In the genomic region with DNA sequence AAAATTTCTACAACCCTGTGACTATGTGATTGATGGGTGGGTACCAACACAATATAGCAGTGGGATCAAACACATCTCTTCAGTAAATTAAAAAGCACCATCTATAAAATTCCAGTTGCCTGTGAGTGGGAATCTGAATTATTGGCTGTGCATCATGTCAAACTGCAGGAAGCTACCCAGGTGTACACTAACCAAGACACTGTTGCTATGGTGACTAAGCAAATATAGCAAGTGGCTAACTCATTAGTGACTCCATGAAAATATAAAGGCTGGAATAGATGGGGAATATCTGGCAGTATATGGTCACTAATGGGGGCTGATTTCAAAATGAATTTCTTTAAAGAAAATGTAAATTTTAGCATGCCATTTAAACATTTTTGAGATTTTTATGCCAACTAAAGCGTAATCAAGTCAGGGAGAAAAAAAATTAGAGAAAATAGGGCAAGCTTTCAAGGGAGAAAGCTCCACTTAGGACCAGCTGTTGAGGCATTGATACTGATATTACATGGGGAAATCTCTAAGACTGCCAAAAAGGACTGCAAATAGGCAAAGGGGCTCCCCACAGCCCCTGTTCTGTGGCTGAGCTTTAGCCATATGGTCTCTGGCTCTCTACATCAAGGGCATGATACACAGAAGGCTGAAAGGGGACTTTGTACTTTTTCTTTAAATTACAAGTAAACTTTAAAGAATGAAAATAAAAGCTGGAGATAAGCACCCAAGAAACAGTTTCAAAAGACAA, we compare ENCODE assay signal across 24 mouse cellular contexts. TPM values are rescaled to one million over a fixed set of nuclear protein-coding genes. Genes with fewer than 3 reads are reported as not detected.
DNase-seq lines count a peak whose midpoint lies in the region; ATAC-seq and TF ChIP-seq lines count a peak whose summit lies in the region.
"Had no signal": no experiment of that assay in that cellular context is flagged by ENCODE, and none has a peak within 500 bp of the region (broad histone marks: within the 10 kb centered on the region; RNA-seq: fewer than 3 reads in every experiment).

No protein-coding gene starts in this region.

- peak; percentile 69 for ATAC-seq in forebrain, embryonic 13.5 days
- ATAC-seq in forebrain, embryonic 11.5 days (replicated peaks; ENCODE audit: low FRiP score) = no peak
- ATAC-seq in neural tube, embryonic 13.5 days (ENCODE audit: low read depth) = peak; percentile 77
- ATAC-seq in hindbrain, postnatal 0 days = no peak
- ATAC-seq in neural tube, embryonic 14.5 days (ENCODE audit: low read depth) = peak; percentile 44; the same call in 1 of the 2 replicates
- ATAC-seq: activated CD4-positive, CD25-positive, alpha-beta regulatory T cell, adult 4 months had no signal

- H3K4me2 ChIP-seq in forebrain, embryonic 13.5 days = no peak overlapping the region
- H3K4me2 ChIP-seq in forebrain, embryonic 11.5 days (ENCODE audit: low read depth, low read length, severe bottlenecking) = no peak overlapping the region
- no peak overlapping the region for H3K4me2 ChIP-seq in neural tube, embryonic 13.5 days
- no peak overlapping the region for H3K4me2 ChIP-seq in hindbrain, postnatal 0 days (ENCODE audit: low read depth, low read length)
- no peak overlapping the region for H3K4me2 ChIP-seq in neural tube, embryonic 14.5 days (ENCODE audit: low read depth, low read length)
- H3K4me2 ChIP-seq: heart, embryonic 13.5 days; liver, embryonic 11.5 days; lung, embryonic 14.5 days; neural tube, embryonic 12.5 days had no signal

- H3K9me3 ChIP-seq in forebrain, embryonic 13.5 days (replicated peaks) = no peaks in the 10 kb centered on the region
- H3K9me3 ChIP-seq in forebrain, embryonic 11.5 days (ENCODE audit: control insufficient read depth, low read length) = no peaks in the 10 kb centered on the region
- no peaks in the 10 kb centered on the region for H3K9me3 ChIP-seq in neural tube, embryonic 13.5 days
- no peaks in the 10 kb centered on the region for H3K9me3 ChIP-seq in hindbrain, postnatal 0 days (ENCODE audit: low read length)
- H3K9me3 ChIP-seq in neural tube, embryonic 14.5 days (ENCODE audit: control insufficient read depth, low read length) = no peaks in the 10 kb centered on the region
- H3K9me3 ChIP-seq: embryonic facial prominence, embryonic 10.5 days; G1E; heart, embryonic 13.5 days; neural tube, embryonic 12.5 days had no signal

- H3K27me3 ChIP-seq in forebrain, embryonic 13.5 days = no peaks in the 10 kb centered on the region
- H3K27me3 ChIP-seq in forebrain, embryonic 11.5 days (ENCODE audit: control insufficient read depth, insufficient read depth, low read length) = no peaks in the 10 kb centered on the region
- H3K27me3 ChIP-seq in neural tube, embryonic 13.5 days = no peaks in the 10 kb centered on the region
- H3K27me3 ChIP-seq in hindbrain, postnatal 0 days (ENCODE audit: insufficient read depth, low read length) = no peaks in the 10 kb centered on the region
- no peaks in the 10 kb centered on the region for H3K27me3 ChIP-seq in neural tube, embryonic 14.5 days (ENCODE audit: control insufficient read depth, insufficient read depth, low read length)
- H3K27me3 ChIP-seq: heart, embryonic 13.5 days; neural tube, embryonic 12.5 days had no signal

- H3K9ac ChIP-seq in forebrain, embryonic 13.5 days = no peak overlapping the region
- H3K9ac ChIP-seq in forebrain, embryonic 11.5 days (ENCODE audit: low read length) = no peak overlapping the region
- no peak overlapping the region for H3K9ac ChIP-seq in neural tube, embryonic 13.5 days
- no peak overlapping the region for H3K9ac ChIP-seq in hindbrain, postnatal 0 days (replicated peaks; ENCODE audit: low read length)
- H3K9ac ChIP-seq in neural tube, embryonic 14.5 days (replicated peaks; ENCODE audit: low read depth, low read length) = no peak overlapping the region
- H3K9ac ChIP-seq: heart, embryonic 13.5 days; lung, embryonic 14.5 days; neural tube, embryonic 12.5 days had no signal

- H3K4me3 ChIP-seq in forebrain, embryonic 13.5 days = no peak overlapping the region
- H3K4me3 ChIP-seq in forebrain, embryonic 11.5 days (ENCODE audit: low read depth, low read length) = no peak overlapping the region
- H3K4me3 ChIP-seq in neural tube, embryonic 13.5 days = no peak overlapping the region
- no peak overlapping the region for H3K4me3 ChIP-seq in hindbrain, postnatal 0 days (ENCODE audit: low read length)
- no peak overlapping the region for H3K4me3 ChIP-seq in neural tube, embryonic 14.5 days (ENCODE audit: low read depth, low read length)
- H3K4me3 ChIP-seq: embryonic facial prominence, embryonic 10.5 days; gastrocnemius, adult 2 months; heart, embryonic 13.5 days; neural tube, embryonic 12.5 days had no signal

- WGBS in forebrain, embryonic 13.5 days = 87% methylated on average over 1 of the region's 1 CpGs
- 94% methylated on average over 1 of the region's 1 CpGs for WGBS in forebrain, embryonic 11.5 days
- 89% methylated on average over 1 of the region's 1 CpGs for WGBS in neural tube, embryonic 13.5 days
- 61% methylated on average over 1 of the region's 1 CpGs for WGBS in hindbrain, postnatal 0 days
- WGBS in neural tube, embryonic 14.5 days = 88% methylated on average over 1 of the region's 1 CpGs

- TF ChIP-seq CTCF in hindbrain, postnatal 0 days (IDR thresholded peaks at IDR 0.05; ENCODE audit: low read depth) = no peak

- DNase-seq in forebrain, embryonic 11.5 days (ENCODE audit: low spot score) = no peak
- no peak for DNase-seq in neural tube, embryonic 10.5 days (ENCODE audit: extremely low spot score, low spot score)
- DNase-seq in hindbrain, postnatal 0 days (ENCODE audit: low spot score) = peak; percentile 17
- DNase-seq in lung, postnatal 36 days = no peak
- no peak for DNase-seq in natural killer cell, adult 2 months (ENCODE audit: low spot score in 2 of 2)
- DNase-seq: adrenal gland, postnatal 10 days; cerebellum, adult 11 months; gastrocnemius, adult 2 months; kidney, adult 8-10 months; kidney, postnatal 14 days; layer of hippocampus, adult 9-11 months; lung, embryonic 14.5 days; lung, postnatal 4 days had no signal

- no peaks in the 10 kb centered on the region for H3K36me3 ChIP-seq in forebrain, embryonic 13.5 days (ENCODE audit: poor library complexity, severe bottlenecking)
- no peaks in the 10 kb centered on the region for H3K36me3 ChIP-seq in forebrain, embryonic 11.5 days (ENCODE audit: control insufficient read depth, insufficient read depth, low read length)
- H3K36me3 ChIP-seq in neural tube, embryonic 13.5 days = no peaks in the 10 kb centered on the region
- no peaks in the 10 kb centered on the region for H3K36me3 ChIP-seq in hindbrain, postnatal 0 days (ENCODE audit: insufficient read depth, low read length)
- no peaks in the 10 kb centered on the region for H3K36me3 ChIP-seq in neural tube, embryonic 14.5 days (ENCODE audit: control insufficient read depth, insufficient read depth, low read length)
- H3K36me3 ChIP-seq: embryonic facial prominence, embryonic 10.5 days; heart, embryonic 13.5 days; neural tube, embryonic 12.5 days had no signal

- H3K27ac ChIP-seq in forebrain, embryonic 13.5 days = peak overlapping the region; percentile 65
- H3K27ac ChIP-seq in forebrain, embryonic 11.5 days (ENCODE audit: low read depth, low read length) = no peak overlapping the region
- H3K27ac ChIP-seq in neural tube, embryonic 13.5 days (replicated peaks) = peak overlapping the region; percentile 80
- H3K27ac ChIP-seq in hindbrain, postnatal 0 days = no peak overlapping the region
- H3K27ac ChIP-seq in neural tube, embryonic 14.5 days (ENCODE audit: low read depth, low read length) = peak overlapping the region; percentile 53; the same call in 1 of the 2 replicates
- H3K27ac ChIP-seq: embryonic facial prominence, embryonic 10.5 days; gastrocnemius, adult 2 months; heart, embryonic 13.5 days; neural tube, embryonic 12.5 days had no signal

- H3K4me1 ChIP-seq in forebrain, embryonic 13.5 days = peaks cover 19% of the 10 kb centered on the region
- H3K4me1 ChIP-seq in forebrain, embryonic 11.5 days (replicated peaks; ENCODE audit: control insufficient read depth, insufficient read depth, low read length) = 0 out of 2 replicates have a peak, but pooled peaks cover 2% of the 10 kb centered on the region
- peaks cover 13% of the 10 kb centered on the region for H3K4me1 ChIP-seq in neural tube, embryonic 13.5 days (replicated peaks)
- H3K4me1 ChIP-seq in hindbrain, postnatal 0 days (ENCODE audit: insufficient read depth, low read length) = no peaks in the 10 kb centered on the region
- H3K4me1 ChIP-seq in neural tube, embryonic 14.5 days (ENCODE audit: control insufficient read depth, insufficient read depth, low read length) = no peaks in the 10 kb centered on the region
- H3K4me1 ChIP-seq: heart, embryonic 13.5 days; neural tube, embryonic 12.5 days had no signal

RNA-seq across cellular contexts. Expression of gene Kctd4, which starts 31.3 kb away (rescaled TPM):
- 3.5 and 3.6 TPM in 2 replicates for polyA plus RNA-seq in forebrain, embryonic 13.5 days (2015; fragmentation: Nextera tagmentation; extraction: Ambion mirVana)
- polyA plus RNA-seq in forebrain, embryonic 11.5 days (2014; fragmentation: Nextera tagmentation; extraction: Ambion mirVana) = 0.79 and 1.2 TPM in 2 replicates
- 6.5 and 7.0 TPM in 2 replicates for polyA plus RNA-seq in neural tube, embryonic 13.5 days (2015; fragmentation: Nextera tagmentation; extraction: Ambion mirVana)
- 3.8 and 5.0 TPM in 2 replicates for total RNA-seq in hindbrain, postnatal 0 days (2014; rRNA removed)
- polyA plus RNA-seq in hindbrain, postnatal 0 days (2015; fragmentation: Nextera tagmentation; extraction: Ambion mirVana) = 6.0 and 7.0 TPM in 2 replicates
- 13.7 and 16.6 TPM in 2 replicates for polyA plus RNA-seq in neural tube, embryonic 14.5 days (2014; fragmentation: Nextera tagmentation; extraction: Ambion mirVana)
- total RNA-seq: adrenal gland, postnatal 10 days; gastrocnemius, adult 2 months; granulocyte monocyte progenitor cell, adult 5-6 weeks; heart, postnatal 25 days had no signal
- polyA plus RNA-seq: G1E had no signal

Comparison
In these comparisons a context has a peak if more than half of its experiments do, and no peak if none do; other contexts are left out.
1. ATAC-seq: peak in forebrain, embryonic 13.5 days (single experiment), neural tube, embryonic 13.5 days (single experiment) and neural tube, embryonic 14.5 days (single experiment); none in forebrain, embryonic 11.5 days (single experiment) and hindbrain, postnatal 0 days (single experiment).
2. H3K27ac ChIP-seq: peak in forebrain, embryonic 13.5 days (single experiment), neural tube, embryonic 13.5 days (single experiment) and neural tube, embryonic 14.5 days (single experiment); none in forebrain, embryonic 11.5 days (single experiment) and hindbrain, postnatal 0 days (single experiment).